Mouse (Mus musculus) spleen, postnatal 10 days (tissue): ENCODE measurements around the gene Bcas3.

Experiments
- DNase-seq, 2 experiments: peaks; one replicate each; pipeline ENCODE4 v3.0.0; 2021 to 2022; ENCODE audit warnings: low spot score in 2 of 2

Bcas3 gene

GRCm38 (mm10) chr11:85379091-85379490 lies 26.1 kb downstream of the Bcas3 start:
- DNase-seq, result no peak

- no peak for DNase-seq
Observed at GRCm38 (mm10) chr11:85380046-85380445, 27.1 kb downstream of the Bcas3 start.

- DNase-seq, result peak; percentile 36 to 73
Observed at GRCm38 (mm10) chr11:85382055-85382454, 29.1 kb downstream of the Bcas3 start.

GRCm38 (mm10) chr11:85383975-85384821 lies 31.2 kb downstream of the Bcas3 start:
- no peak for DNase-seq

- DNase-seq, result no peak
Observed at GRCm38 (mm10) chr11:85392179-85392863, 39.4 kb downstream of the Bcas3 start.

GRCm38 (mm10) chr11:85392864-85393220 lies 39.9 kb downstream of the Bcas3 start:
- no peak for DNase-seq

GRCm38 (mm10) chr11:85393990-85394389 lies 41.0 kb downstream of the Bcas3 start:
- DNase-seq, result no peak

- DNase-seq, result no peak
Observed at GRCm38 (mm10) chr11:85395361-85395760, 42.4 kb downstream of the Bcas3 start.

- no peak for DNase-seq
Observed at GRCm38 (mm10) chr11:85406531-85406930, 53.6 kb downstream of the Bcas3 start.

- DNase-seq, result no peak
Observed at GRCm38 (mm10) chr11:85407700-85408099, 54.7 kb downstream of the Bcas3 start.

GRCm38 (mm10) chr11:85412319-85412718 lies 59.4 kb downstream of the Bcas3 start:
- no peak for DNase-seq

- no peak for DNase-seq
Observed at GRCm38 (mm10) chr11:85414476-85414875, 61.5 kb downstream of the Bcas3 start.

GRCm38 (mm10) chr11:85427353-85427752 lies 74.4 kb downstream of the Bcas3 start:
- no peak for DNase-seq

GRCm38 (mm10) chr11:85428227-85428626 lies 75.3 kb downstream of the Bcas3 start:
- no peak for DNase-seq

- DNase-seq, result no peak
Observed at GRCm38 (mm10) chr11:85430743-85431448, 77.9 kb downstream of the Bcas3 start.

- no peak for DNase-seq
Observed at GRCm38 (mm10) chr11:85447375-85447774, 94.4 kb downstream of the Bcas3 start.

- no peak for DNase-seq
Observed at GRCm38 (mm10) chr11:85453598-85454304, 100.8 kb downstream of the Bcas3 start.

- no peak for DNase-seq
Observed at GRCm38 (mm10) chr11:85454305-85454682, 101.3 kb downstream of the Bcas3 start.

GRCm38 (mm10) chr11:85461536-85461935 lies 108.6 kb downstream of the Bcas3 start:
- DNase-seq, result no peak

- peak in 1 of 2 experiments; percentile 36 for DNase-seq
Observed at GRCm38 (mm10) chr11:85469526-85469925, 116.6 kb downstream of the Bcas3 start.

GRCm38 (mm10) chr11:85470508-85470907 lies 117.5 kb downstream of the Bcas3 start:
- no peak for DNase-seq

GRCm38 (mm10) chr11:85474326-85474725 lies 121.4 kb downstream of the Bcas3 start:
- no peak for DNase-seq
